Mouse (Mus musculus): ENCODE data around the gene Crocc. TPM values are rescaled to one million over a fixed set of nuclear protein-coding genes. Genes with fewer than 3 reads are reported as not detected.

Gene Crocc
- polyA plus RNA-seq, 1 experiment from 2014 or later: 14.3 TPM

DNA sequence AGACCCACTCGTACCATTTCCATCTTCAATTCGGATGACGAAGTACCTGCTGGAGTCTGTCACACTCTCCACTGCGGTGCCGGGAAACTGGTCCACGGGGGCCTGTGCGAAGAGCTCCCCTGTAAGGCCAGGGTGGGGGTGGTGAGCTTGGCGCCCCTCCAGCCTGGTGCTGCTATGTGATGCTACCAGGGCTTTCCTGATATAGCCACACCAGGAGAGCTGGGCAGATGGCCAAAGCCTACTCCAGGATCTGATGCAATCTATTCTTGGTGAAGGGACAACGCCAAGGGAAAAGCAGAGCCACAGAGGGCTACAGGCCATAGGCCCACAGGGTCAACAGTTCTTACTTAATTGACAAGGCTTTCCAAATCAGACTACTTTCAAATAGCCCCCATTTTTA, 13.3 kb upstream of the Crocc start:
- Histone ChIP-seq H3K4me2 (ENCODE audit: low read depth, low read length, severe bottlenecking) (no peak overlapping the region), H3K4me3 (ENCODE audit: low read depth, low read length) (no peak overlapping the region), H3K27ac (ENCODE audit: low read depth, low read length) (no peak overlapping the region), H3K9ac (ENCODE audit: low read length) (no peak overlapping the region), H3K4me1 (replicated peaks; ENCODE audit: control insufficient read depth, insufficient read depth, low read length) (peaks cover 8% of the 10 kb centered on the region; the same call in 1 of the 2 replicates), H3K27me3 (ENCODE audit: control insufficient read depth, insufficient read depth, low read length) (no peaks in the 10 kb centered on the region), H3K36me3 (ENCODE audit: control insufficient read depth, insufficient read depth, low read length) (peaks cover 4% of the 10 kb centered on the region; the same call in 1 of the 2 replicates), H3K9me3 (ENCODE audit: control insufficient read depth, low read length) (no peaks in the 10 kb centered on the region)
- 95% methylated on average over 9 of the region's 9 CpGs for WGBS
- DNase-seq (ENCODE audit: low spot score) (no peak), ATAC-seq (replicated peaks; ENCODE audit: low FRiP score) (no peak)

DNA sequence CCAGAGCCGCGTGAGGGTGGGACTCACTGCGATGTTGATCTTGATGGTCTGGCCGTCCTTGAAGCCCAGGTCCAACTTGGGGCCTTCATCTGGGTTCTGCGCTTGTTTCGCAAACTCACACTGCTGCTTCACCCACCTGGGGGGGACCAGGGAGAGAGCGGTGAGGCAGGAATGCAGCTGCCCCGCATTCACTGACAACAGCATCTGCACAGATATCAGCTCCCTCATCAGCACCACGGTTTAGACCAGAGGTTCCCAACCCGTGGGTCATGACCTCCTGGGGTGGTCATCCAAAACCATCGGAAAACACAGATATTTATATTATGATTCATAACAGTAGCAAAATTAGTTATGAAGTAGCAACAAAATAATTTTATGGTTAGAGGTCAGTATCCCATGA, 12.2 kb upstream of the Crocc start:
- peaks cover 8% of the 10 kb centered on the region; the same call in 1 of the 2 replicates for H3K4me1 ChIP-seq (replicated peaks; ENCODE audit: control insufficient read depth, insufficient read depth, low read length)
- no peaks in the 10 kb centered on the region for H3K9me3 ChIP-seq (ENCODE audit: control insufficient read depth, low read length)
- DNase-seq (ENCODE audit: low spot score) (no peak), ATAC-seq (replicated peaks; ENCODE audit: low FRiP score) (no peak)
- peaks cover 7% of the 10 kb centered on the region; the same call in 1 of the 2 replicates for H3K36me3 ChIP-seq (ENCODE audit: control insufficient read depth, insufficient read depth, low read length)
- WGBS: 91% methylated on average over 11 of the region's 11 CpGs
- no peak overlapping the region for H3K27ac ChIP-seq (ENCODE audit: low read depth, low read length)
- no peak overlapping the region for H3K4me2 ChIP-seq (ENCODE audit: low read depth, low read length, severe bottlenecking)
- H3K4me3 ChIP-seq (ENCODE audit: low read depth, low read length): no peak overlapping the region
- H3K27me3 ChIP-seq (ENCODE audit: control insufficient read depth, insufficient read depth, low read length): no peaks in the 10 kb centered on the region
- H3K9ac ChIP-seq (ENCODE audit: low read length): no peak overlapping the region

DNA sequence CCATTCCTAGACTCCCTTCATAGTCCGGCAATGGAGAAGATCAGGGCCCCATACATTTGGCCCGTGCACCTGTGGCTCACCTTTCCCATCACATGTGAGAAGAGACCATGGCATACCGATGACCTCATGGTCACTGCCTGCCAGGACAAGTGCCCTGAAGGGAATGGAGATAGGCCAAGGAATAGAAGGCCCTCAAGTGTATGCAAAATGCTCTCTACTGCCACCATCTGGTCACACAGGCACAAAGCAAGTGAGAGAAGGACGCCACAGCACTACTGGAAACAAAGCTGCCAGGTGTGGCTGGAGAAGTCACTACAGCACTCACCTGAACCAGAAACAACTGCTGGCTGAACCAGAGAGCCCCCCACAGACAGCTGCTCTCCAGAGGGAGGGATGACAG, 9.4 kb upstream of the Crocc start:
- no peaks in the 10 kb centered on the region for H3K4me1 ChIP-seq (replicated peaks; ENCODE audit: control insufficient read depth, insufficient read depth, low read length)

DNA sequence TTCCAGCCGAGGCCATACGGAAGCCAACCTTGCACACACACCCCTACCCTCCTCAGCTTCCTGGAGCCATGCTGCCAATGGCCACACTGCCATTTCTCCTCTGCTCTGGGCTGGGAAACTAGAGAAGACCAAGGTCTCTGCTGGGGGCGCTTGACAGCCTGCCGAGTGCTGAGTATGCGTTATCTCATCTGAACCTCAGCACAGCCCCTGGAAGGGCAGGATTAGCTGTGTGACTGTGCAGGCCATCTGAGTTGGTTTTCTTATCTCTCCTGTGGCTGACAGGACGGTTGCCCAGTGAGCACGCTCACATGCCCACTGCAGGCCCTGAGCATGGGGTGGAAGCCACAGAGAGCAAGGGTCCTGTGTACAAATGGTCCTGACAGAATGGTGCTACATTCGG, 8.3 kb upstream of the Crocc start:
- H3K27me3 ChIP-seq (ENCODE audit: control insufficient read depth, insufficient read depth, low read length): no peaks in the 10 kb centered on the region
- H3K27ac ChIP-seq (ENCODE audit: low read depth, low read length): no peak overlapping the region
- peaks cover 12% of the 10 kb centered on the region; the same call in 1 of the 2 replicates for H3K36me3 ChIP-seq (ENCODE audit: control insufficient read depth, insufficient read depth, low read length)
- no peak overlapping the region for H3K4me3 ChIP-seq (ENCODE audit: low read depth, low read length)
- DNase-seq (ENCODE audit: low spot score) (no peak), ATAC-seq (replicated peaks; ENCODE audit: low FRiP score) (no peak)
- WGBS: 92% methylated on average over 8 of the region's 8 CpGs
- no peaks in the 10 kb centered on the region for H3K9me3 ChIP-seq (ENCODE audit: control insufficient read depth, low read length)
- H3K4me2 ChIP-seq (ENCODE audit: low read depth, low read length, severe bottlenecking): no peak overlapping the region
- H3K9ac ChIP-seq (ENCODE audit: low read length): no peak overlapping the region
- H3K4me1 ChIP-seq (replicated peaks; ENCODE audit: control insufficient read depth, insufficient read depth, low read length): no peaks in the 10 kb centered on the region

More for the DNA sequence above, 9.4 kb upstream of the Crocc start:
- 58% methylated on average over 4 of the region's 4 CpGs for WGBS
- H3K4me2 ChIP-seq (ENCODE audit: low read depth, low read length, severe bottlenecking): no peak overlapping the region
- H3K9ac ChIP-seq (ENCODE audit: low read length): no peak overlapping the region
- H3K27me3 ChIP-seq (ENCODE audit: control insufficient read depth, insufficient read depth, low read length): no peaks in the 10 kb centered on the region
- H3K4me3 ChIP-seq (ENCODE audit: low read depth, low read length): no peak overlapping the region
- no peak overlapping the region for H3K27ac ChIP-seq (ENCODE audit: low read depth, low read length)
- H3K36me3 ChIP-seq (ENCODE audit: control insufficient read depth, insufficient read depth, low read length): peaks cover 12% of the 10 kb centered on the region; the same call in 1 of the 2 replicates
- peak; percentile 69 for DNase-seq (ENCODE audit: low spot score)
- ATAC-seq (replicated peaks; ENCODE audit: low FRiP score): no peak
- no peaks in the 10 kb centered on the region for H3K9me3 ChIP-seq (ENCODE audit: control insufficient read depth, low read length)

DNA sequence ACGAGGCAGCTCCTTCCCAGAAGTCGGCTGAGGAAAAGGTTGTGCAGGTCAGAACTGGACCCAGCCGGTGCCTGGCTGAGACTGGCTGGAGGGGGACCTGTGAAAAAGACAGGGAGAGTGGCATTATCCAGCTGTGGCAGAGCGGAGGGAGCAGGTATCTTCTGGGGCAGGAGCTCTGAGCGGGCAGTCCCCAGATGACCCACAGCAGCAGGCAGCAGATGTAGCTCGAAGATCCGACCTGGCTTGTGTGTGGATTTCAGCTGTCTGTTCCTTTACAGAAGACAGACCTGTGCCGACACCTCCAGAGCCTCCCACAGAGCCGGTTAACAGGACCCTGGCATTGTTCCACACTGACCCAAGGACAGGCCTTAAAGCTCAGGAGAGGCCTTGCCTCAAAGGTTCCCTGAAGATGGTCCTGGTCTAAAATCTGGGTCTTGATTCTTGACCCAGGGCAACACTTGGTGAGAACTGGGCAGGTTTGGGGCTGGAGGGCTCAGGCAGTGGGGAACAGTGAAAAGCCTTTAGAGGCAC, 7.2 kb upstream of the Crocc start:
- WGBS: 87% methylated on average over 9 of the region's 9 CpGs
- DNase-seq (ENCODE audit: low spot score): no peak
- H3K9ac ChIP-seq (ENCODE audit: low read length): no peak overlapping the region

DNA sequence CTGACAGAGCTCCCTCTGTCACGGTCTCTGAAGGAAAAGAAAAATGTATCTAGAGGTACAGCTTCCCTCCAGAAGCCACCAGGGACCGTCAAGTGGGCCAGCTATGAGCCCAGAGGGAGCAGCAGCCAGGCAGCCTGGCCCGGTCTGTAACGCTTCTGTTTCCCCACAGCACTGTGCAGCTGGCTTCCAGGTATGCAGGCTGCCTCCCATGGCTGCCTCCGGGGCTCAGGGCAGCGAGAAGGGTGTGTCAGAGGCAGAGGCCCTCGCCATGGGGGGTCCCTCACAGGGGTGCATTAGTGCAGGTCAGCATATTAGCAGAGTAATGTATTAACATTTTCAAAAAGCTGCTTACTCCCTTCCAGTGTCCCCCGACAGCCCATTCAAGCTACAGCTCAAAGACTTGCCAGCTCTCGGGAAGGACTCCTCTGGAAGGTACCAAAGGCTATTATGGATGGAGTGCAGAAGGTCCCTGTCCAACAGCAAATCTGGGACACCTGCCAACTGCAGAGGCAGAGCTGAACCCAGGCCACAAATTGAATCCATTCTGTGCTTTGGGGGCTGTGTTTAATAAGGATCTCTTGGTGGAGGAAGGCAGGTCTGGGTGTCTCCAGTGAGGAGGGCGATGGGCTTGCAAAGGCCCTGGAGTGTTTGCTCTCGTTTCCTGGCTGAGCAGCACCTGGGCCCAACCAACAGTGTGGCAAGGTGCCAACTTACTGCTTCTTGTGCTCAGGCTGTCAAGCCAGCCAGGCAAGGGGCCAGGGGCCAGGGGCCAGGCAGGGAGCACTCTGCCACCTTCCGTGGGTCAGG, 6.6 kb upstream of the Crocc start:
- H3K4me1 ChIP-seq (replicated peaks; ENCODE audit: control insufficient read depth, insufficient read depth, low read length): no peaks in the 10 kb centered on the region
- no peak overlapping the region for H3K27ac ChIP-seq (ENCODE audit: low read depth, low read length)
- WGBS: 90% methylated on average over 12 of the region's 12 CpGs
- no peaks in the 10 kb centered on the region for H3K9me3 ChIP-seq (ENCODE audit: control insufficient read depth, low read length)
- H3K27me3 ChIP-seq (ENCODE audit: control insufficient read depth, insufficient read depth, low read length): no peaks in the 10 kb centered on the region
- DNase-seq (ENCODE audit: low spot score) (no peak), ATAC-seq (replicated peaks; ENCODE audit: low FRiP score) (no peak)
- no peak overlapping the region for H3K9ac ChIP-seq (ENCODE audit: low read length)
- H3K36me3 ChIP-seq (ENCODE audit: control insufficient read depth, insufficient read depth, low read length): peaks cover 12% of the 10 kb centered on the region; the same call in 1 of the 2 replicates
- no peak overlapping the region for H3K4me3 ChIP-seq (ENCODE audit: low read depth, low read length)
- no peak overlapping the region for H3K4me2 ChIP-seq (ENCODE audit: low read depth, low read length, severe bottlenecking)

More for the DNA sequence above, 7.2 kb upstream of the Crocc start:
- Histone ChIP-seq H3K27me3 (ENCODE audit: control insufficient read depth, insufficient read depth, low read length) (no peaks in the 10 kb centered on the region), H3K4me1 (replicated peaks; ENCODE audit: control insufficient read depth, insufficient read depth, low read length) (no peaks in the 10 kb centered on the region), H3K9me3 (ENCODE audit: control insufficient read depth, low read length) (no peaks in the 10 kb centered on the region), H3K4me2 (ENCODE audit: low read depth, low read length, severe bottlenecking) (no peak overlapping the region), H3K27ac (ENCODE audit: low read depth, low read length) (no peak overlapping the region), H3K4me3 (ENCODE audit: low read depth, low read length) (no peak overlapping the region), H3K36me3 (ENCODE audit: control insufficient read depth, insufficient read depth, low read length) (peaks cover 12% of the 10 kb centered on the region; the same call in 1 of the 2 replicates)
- ATAC-seq (replicated peaks; ENCODE audit: low FRiP score): no peak

- Histone ChIP-seq H3K4me2 (ENCODE audit: low read depth, low read length, severe bottlenecking) (no peak overlapping the region), H3K4me1 (replicated peaks; ENCODE audit: control insufficient read depth, insufficient read depth, low read length) (no peaks in the 10 kb centered on the region), H3K4me3 (ENCODE audit: low read depth, low read length) (no peak overlapping the region), H3K36me3 (ENCODE audit: control insufficient read depth, insufficient read depth, low read length) (peaks cover 12% of the 10 kb centered on the region; the same call in 1 of the 2 replicates), H3K27me3 (ENCODE audit: control insufficient read depth, insufficient read depth, low read length) (no peaks in the 10 kb centered on the region), H3K9me3 (ENCODE audit: control insufficient read depth, low read length) (no peaks in the 10 kb centered on the region), H3K27ac (ENCODE audit: low read depth, low read length) (no peak overlapping the region), H3K9ac (ENCODE audit: low read length) (no peak overlapping the region)
- ATAC-seq (replicated peaks; ENCODE audit: low FRiP score) (peak; percentile 22), DNase-seq (ENCODE audit: low spot score) (peak; percentile 92)
- WGBS: 3% methylated on average over 8 of the region's 8 CpGs
Measured at GRCm38 (mm10) chr4:141065123-141065522, 4.8 kb upstream of the Crocc start.

GRCm38 (mm10) chr4:141064104-141064659, 3.8 kb upstream of the Crocc start:
- H3K27me3 ChIP-seq (ENCODE audit: control insufficient read depth, insufficient read depth, low read length): no peaks in the 10 kb centered on the region
- H3K4me3 ChIP-seq (ENCODE audit: low read depth, low read length): no peak overlapping the region
- no peaks in the 10 kb centered on the region for H3K9me3 ChIP-seq (ENCODE audit: control insufficient read depth, low read length)
- WGBS: 80% methylated on average over 4 of the region's 4 CpGs
- DNase-seq (ENCODE audit: low spot score) (no peak), ATAC-seq (replicated peaks; ENCODE audit: low FRiP score) (no peak)
- H3K4me2 ChIP-seq (ENCODE audit: low read depth, low read length, severe bottlenecking): no peak overlapping the region
- no peak overlapping the region for H3K9ac ChIP-seq (ENCODE audit: low read length)
- H3K36me3 ChIP-seq (ENCODE audit: control insufficient read depth, insufficient read depth, low read length): peaks cover 8% of the 10 kb centered on the region; the same call in 1 of the 2 replicates
- H3K27ac ChIP-seq (ENCODE audit: low read depth, low read length): no peak overlapping the region
- H3K4me1 ChIP-seq (replicated peaks; ENCODE audit: control insufficient read depth, insufficient read depth, low read length): 0 out of 2 replicates have a peak, but pooled peaks cover 4% of the 10 kb centered on the region
